Mouse (Mus musculus): ENCODE results near the gene Taf15.
"Not testable (repeated sequence)": the region's sequence is repeated elsewhere in the genome, so short reads cannot be mapped to it uniquely, and the experiment has no call there.

Gene Taf15

GRCm38 (mm10) chr11:83538705-83539314 lies 65.9 kb downstream of the Taf15 start:
- DNase-seq (ENCODE audit: low spot score): no peak

GRCm38 (mm10) chr11:83540931-83541330 lies 68.0 kb downstream of the Taf15 start:
- no peak for DNase-seq (ENCODE audit: low spot score)

- DNase-seq (ENCODE audit: low spot score): no peak
These were observed 68.5 kb downstream of the Taf15 start for GRCm38 (mm10) chr11:83541415-83541814.

- no peak for DNase-seq (ENCODE audit: low spot score)
These were observed 71.3 kb downstream of the Taf15 start for GRCm38 (mm10) chr11:83544214-83544613.

GRCm38 (mm10) chr11:83550186-83550632 lies 77.3 kb downstream of the Taf15 start:
- peak; percentile 29 for DNase-seq (ENCODE audit: low spot score)

GRCm38 (mm10) chr11:83551037-83551436 lies 78.2 kb downstream of the Taf15 start:
- DNase-seq (ENCODE audit: low spot score): not testable (repeated sequence)

- DNase-seq (ENCODE audit: low spot score): no peak
These were observed 78.8 kb downstream of the Taf15 start for GRCm38 (mm10) chr11:83551668-83552067.
